Mouse (Mus musculus) small intestine, adult 2 months (tissue): ENCODE measurements around the gene Snap91. TPM values are rescaled to one million over a fixed set of nuclear protein-coding genes. Genes with fewer than 3 reads are reported as not detected.

Source experiments
- H3K27ac ChIP-seq: fragments of 200-500 bp; 2 replicates; pipeline ENCODE4 v1.5.1; 2012; ENCODE audit warnings: low read depth, low read length, control low read depth, inconsistent platforms; ENCODE audit not compliant: insufficient read depth
- H3K27me3 ChIP-seq: fragments of 200-500 bp; 2 replicates; pipeline ENCODE4 v1.6.1; 2012; ENCODE audit warnings: mild to moderate bottlenecking, moderate library complexity, low read length, inconsistent platforms; ENCODE audit not compliant: control insufficient read depth, insufficient read depth
- H3K36me3 ChIP-seq: fragments of 200-500 bp; 2 replicates; pipeline ENCODE4 v1.6.1; 2012; ENCODE audit warnings: mild to moderate bottlenecking, low read length, control low read depth, inconsistent platforms; ENCODE audit not compliant: control insufficient read depth, insufficient read depth
- H3K4me1 ChIP-seq: fragments of 200-500 bp; 2 replicates; pipeline ENCODE4 v1.6.1; 2012; ENCODE audit warnings: low read length, inconsistent platforms, mixed read lengths; ENCODE audit not compliant: control insufficient read depth, insufficient read depth, insufficient read length
- H3K4me3 ChIP-seq: fragments of 200-500 bp; 2 replicates; pipeline ENCODE4 v1.5.1; 2012; ENCODE audit warnings: low read depth, mild to moderate bottlenecking, control low read depth, inconsistent platforms, low read length, moderate library complexity
- CTCF ChIP-seq: fragments of 200-500 bp; IDR thresholded peaks from 2 replicates; pipeline ENCODE4 v1.5.1; 2012; ENCODE audit warnings: low read depth, mild to moderate bottlenecking, control low read depth, inconsistent platforms, low read length, moderate library complexity, mixed read lengths; ENCODE audit not compliant: insufficient replicate concordance, insufficient read length; ENCODE audit errors: extremely low read depth
- POLR2A ChIP-seq: fragments of 200-500 bp; IDR thresholded peaks from 2 replicates; pipeline ENCODE4 v1.6.1; 2012; ENCODE audit warnings: low read depth, mild to moderate bottlenecking, control low read depth, inconsistent platforms, low read length, moderate library complexity
- WGBS: fragments of 180-500 bp; shearing (Covaris S2); methylation state at CpG from one replicate; pipeline ENCODE4 v1.1.7; 2018; 5-methylcytosine and 5-hydroxymethylcytosine counted together
- polyA plus RNA-seq: library from polyadenylated mRNA; depleted of rRNA; stranded (reverse); fragments of >200 nt; gene quantifications from 2 replicates; pipeline ENCODE4 v1.2.3, GENCODE M21; 2012

The Snap91 gene
- polyA plus RNA-seq, 1 experiment = 0.55 TPM

GRCm38 (mm10) chr9:86798129-86798528 lies 82.3 kb downstream of the Snap91 start:
- 91% methylated on average over 5 of the region's 5 CpGs for WGBS
- no peaks in the 10 kb centered on the region for H3K4me1 ChIP-seq
- TF ChIP-seq POLR2A = no peak
- no peak for TF ChIP-seq CTCF
- no peaks in the 10 kb centered on the region for H3K36me3 ChIP-seq
- H3K4me3 ChIP-seq = no peak overlapping the region
- no peak overlapping the region for H3K27ac ChIP-seq
- no peaks in the 10 kb centered on the region for H3K27me3 ChIP-seq

GRCm38 (mm10) chr9:86797553-86797952 lies 82.9 kb downstream of the Snap91 start:
- H3K4me3 ChIP-seq = no peak overlapping the region
- no peaks in the 10 kb centered on the region for H3K27me3 ChIP-seq
- no peaks in the 10 kb centered on the region for H3K36me3 ChIP-seq
- no peak overlapping the region for H3K27ac ChIP-seq
- no peaks in the 10 kb centered on the region for H3K4me1 ChIP-seq
- TF ChIP-seq POLR2A (no peak), CTCF (no peak)
- WGBS = 86% methylated on average over 4 of the region's 4 CpGs

GRCm38 (mm10) chr9:86795236-86795635 lies 85.2 kb downstream of the Snap91 start:
- no peaks in the 10 kb centered on the region for H3K36me3 ChIP-seq
- TF ChIP-seq CTCF = no peak
- no peak for TF ChIP-seq POLR2A
- no peak overlapping the region for H3K4me3 ChIP-seq
- no peak overlapping the region for H3K27ac ChIP-seq
- no peaks in the 10 kb centered on the region; the same call in 1 of the 2 replicates for H3K27me3 ChIP-seq
- WGBS = 70% methylated on average over 3 of the region's 3 CpGs
- no peaks in the 10 kb centered on the region for H3K4me1 ChIP-seq

GRCm38 (mm10) chr9:86791927-86792326 lies 88.5 kb downstream of the Snap91 start:
- Histone ChIP-seq H3K4me1 (no peaks in the 10 kb centered on the region), H3K36me3 (no peaks in the 10 kb centered on the region), H3K4me3 (no peak overlapping the region), H3K27ac (no peak overlapping the region), H3K27me3 (no peaks in the 10 kb centered on the region; the same call in 1 of the 2 replicates)
- no peak for TF ChIP-seq POLR2A
- no peak for TF ChIP-seq CTCF
- 21% methylated on average over 7 of the region's 7 CpGs for WGBS

GRCm38 (mm10) chr9:86789186-86789585 lies 91.3 kb downstream of the Snap91 start:
- H3K4me3 ChIP-seq = no peak overlapping the region
- H3K36me3 ChIP-seq = no peaks in the 10 kb centered on the region
- no peaks in the 10 kb centered on the region for H3K4me1 ChIP-seq
- H3K27ac ChIP-seq = no peak overlapping the region
- TF ChIP-seq POLR2A (no peak), CTCF (no peak)
- 57% methylated on average over 6 of the region's 6 CpGs for WGBS
- H3K27me3 ChIP-seq = no peaks in the 10 kb centered on the region; the same call in none of the 2 replicates

GRCm38 (mm10) chr9:86782836-86783235 lies 97.6 kb downstream of the Snap91 start:
- Histone ChIP-seq H3K4me3 (no peak overlapping the region), H3K4me1 (no peaks in the 10 kb centered on the region; the same call in 1 of the 2 replicates), H3K36me3 (no peaks in the 10 kb centered on the region), H3K27me3 (no peaks in the 10 kb centered on the region; the same call in 1 of the 2 replicates), H3K27ac (no peak overlapping the region)
- WGBS = 85% methylated on average over 2 of the region's 2 CpGs
- no peak for TF ChIP-seq CTCF
- TF ChIP-seq POLR2A = no peak

GRCm38 (mm10) chr9:86781426-86781825 lies 99.0 kb downstream of the Snap91 start:
- H3K27ac ChIP-seq = no peak overlapping the region
- no peak for TF ChIP-seq POLR2A
- TF ChIP-seq CTCF = no peak
- no peaks in the 10 kb centered on the region; the same call in 1 of the 2 replicates for H3K27me3 ChIP-seq

GRCm38 (mm10) chr9:86778212-86778611 lies 102.2 kb downstream of the Snap91 start:
- 66% methylated on average over 4 of the region's 4 CpGs for WGBS
- TF ChIP-seq POLR2A (no peak), CTCF (no peak)
- Histone ChIP-seq H3K27me3 (no peaks in the 10 kb centered on the region; the same call in 1 of the 2 replicates), H3K27ac (no peak overlapping the region), H3K4me3 (no peak overlapping the region), H3K36me3 (no peaks in the 10 kb centered on the region), H3K4me1 (no peaks in the 10 kb centered on the region; the same call in none of the 2 replicates)

More at GRCm38 (mm10) chr9:86781426-86781825, 99.0 kb downstream of the Snap91 start:
- 92% methylated on average over 4 of the region's 4 CpGs for WGBS
- Histone ChIP-seq H3K4me1 (no peaks in the 10 kb centered on the region; the same call in none of the 2 replicates), H3K4me3 (no peak overlapping the region), H3K36me3 (no peaks in the 10 kb centered on the region)
